Mouse (Mus musculus): Measurements from ENCODE around the gene Tbx1. TPM values are rescaled to one million over a fixed set of nuclear protein-coding genes. Genes with fewer than 3 reads are reported as not detected.
A peak's percentile ranks its signal among the peaks of the same experiment; 100 is the strongest.

Tbx1 gene
- polyA plus RNA-seq, 1 experiment from 2014 or later, result not detected

DNA sequence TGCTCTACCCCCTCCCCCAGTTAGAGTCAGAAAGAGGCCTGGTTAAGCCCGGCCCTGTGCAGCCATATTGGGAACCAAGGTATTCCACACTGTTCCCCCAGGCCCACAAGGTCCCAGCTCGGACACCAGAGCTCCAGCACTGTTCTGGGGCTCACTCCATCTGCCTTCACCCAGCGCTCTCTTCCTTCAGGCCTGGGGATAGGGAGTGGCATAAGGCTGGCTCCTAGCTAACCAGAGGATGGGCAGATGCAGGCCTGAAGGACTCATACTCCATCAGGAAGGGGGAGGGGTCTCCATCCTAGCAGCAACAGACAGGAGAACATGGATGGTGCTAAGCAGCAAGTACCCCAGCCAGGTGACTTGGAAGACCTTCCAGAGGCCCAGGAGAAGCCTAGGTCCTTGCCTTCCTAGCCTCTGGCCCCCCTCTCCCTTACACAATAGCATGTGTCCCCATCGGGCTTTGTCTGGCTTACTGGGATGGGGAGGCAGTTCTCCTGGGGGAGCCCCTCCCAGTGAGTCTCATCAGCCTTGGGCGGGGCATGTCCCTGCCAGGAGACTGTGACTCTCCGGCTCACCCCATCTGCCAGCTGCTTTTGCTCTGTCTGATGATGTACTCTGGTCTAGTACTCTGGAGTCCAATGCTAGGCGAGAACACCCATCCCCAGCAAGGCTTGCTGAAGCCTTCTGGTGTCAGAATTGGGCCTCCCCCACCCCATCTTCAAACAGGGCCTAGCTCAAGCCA, 37.9 kb upstream of the Tbx1 start:
- ATAC-seq (no peak), DNase-seq (no peak)
- 75% methylated on average over 7 of the region's 7 CpGs for WGBS (ENCODE audit: insufficient replicate concordance)

DNA sequence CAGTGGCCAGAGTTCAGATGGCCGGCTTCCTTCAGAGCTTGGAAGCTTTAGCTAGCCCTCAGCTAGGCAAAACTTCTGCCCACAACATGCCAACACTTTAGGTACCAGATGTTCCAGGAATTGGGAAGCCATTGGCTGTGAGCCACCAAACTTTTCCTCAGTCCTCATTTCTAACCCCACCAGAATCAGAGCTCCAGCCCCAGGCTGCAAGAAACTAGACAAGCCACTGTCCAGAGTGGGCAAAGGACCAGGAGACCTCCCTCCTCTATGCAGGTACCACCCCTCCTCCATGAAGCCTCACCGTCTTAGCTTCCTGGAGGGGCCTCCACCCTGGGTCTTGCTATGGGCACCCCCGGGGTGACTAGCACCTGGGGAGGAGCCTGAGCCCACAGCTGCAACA, 36.7 kb upstream of the Tbx1 start:
- Histone ChIP-seq H3K27ac (ENCODE audit: low read depth) (no peak overlapping the region), H3K36me3 (replicated peaks; ENCODE audit: insufficient read depth, low read length) (no peaks in the 10 kb centered on the region; the same call in 1 of the 2 replicates), H3K27me3 (ENCODE audit: insufficient read depth, low read length) (peaks cover 70% of the 10 kb centered on the region), H3K4me2 (ENCODE audit: low read depth, low read length) (0 out of 2 replicates have a peak overlapping the region, but pooled peaks have one; percentile 33), H3K4me1 (ENCODE audit: insufficient read depth) (peaks cover 14% of the 10 kb centered on the region), H3K9me3 (ENCODE audit: low read length) (no peaks in the 10 kb centered on the region), H3K9ac (replicated peaks) (no peak overlapping the region), H3K4me3 (ENCODE audit: low read depth, low read length) (no peak overlapping the region)
- DNase-seq (no peak), ATAC-seq (no peak)
- TF ChIP-seq EP300 (IDR thresholded peaks at IDR 0.05; ENCODE audit: low read depth), result no peak
- no peak for TF ChIP-seq CTCF (IDR thresholded peaks at IDR 0.05; ENCODE audit: low read depth)
- WGBS (ENCODE audit: insufficient replicate concordance), result 40% methylated on average over 3 of the region's 3 CpGs

More for the DNA sequence above, 37.9 kb upstream of the Tbx1 start:
- Histone ChIP-seq H3K27me3 (ENCODE audit: insufficient read depth, low read length) (peaks cover 58% of the 10 kb centered on the region), H3K27ac (ENCODE audit: low read depth) (no peak overlapping the region), H3K9me3 (ENCODE audit: low read length) (no peaks in the 10 kb centered on the region), H3K4me1 (ENCODE audit: insufficient read depth) (peaks cover 14% of the 10 kb centered on the region), H3K4me3 (ENCODE audit: low read depth, low read length) (peak overlapping the region; percentile 58), H3K4me2 (ENCODE audit: low read depth, low read length) (peak overlapping the region; percentile 84), H3K36me3 (replicated peaks; ENCODE audit: insufficient read depth, low read length) (no peaks in the 10 kb centered on the region; the same call in 1 of the 2 replicates), H3K9ac (replicated peaks) (0 out of 2 replicates have a peak overlapping the region, but pooled peaks have one; percentile 21)
- TF ChIP-seq EP300 (IDR thresholded peaks at IDR 0.05; ENCODE audit: low read depth), result no peak
- no peak for TF ChIP-seq CTCF (IDR thresholded peaks at IDR 0.05; ENCODE audit: low read depth)

DNA sequence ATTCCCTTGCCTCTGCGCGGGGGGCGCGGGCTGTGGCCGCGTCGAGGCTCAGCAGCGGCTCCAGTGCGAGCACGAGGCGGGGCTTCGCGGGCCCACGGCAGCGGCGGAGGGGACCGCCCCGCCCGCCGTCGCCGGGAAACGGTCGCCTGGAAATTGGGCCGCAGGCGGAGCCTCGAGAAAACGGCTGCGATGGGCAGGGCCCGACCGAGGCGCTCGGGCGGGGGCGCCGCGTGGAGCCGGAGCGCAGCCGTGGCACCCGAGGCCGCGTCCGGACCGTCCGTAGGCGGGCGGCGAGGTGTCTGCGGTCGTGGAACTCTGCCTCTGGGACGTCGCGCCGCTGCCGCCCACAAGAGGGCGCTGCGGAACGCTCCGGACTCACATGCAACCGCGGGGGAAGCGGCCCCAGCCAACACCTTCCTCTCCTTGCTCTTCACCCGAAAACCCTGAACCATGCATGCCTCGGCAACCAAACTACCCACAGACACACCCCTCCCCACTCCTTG, 36.0 kb upstream of the Tbx1 start, which contains the start of gene Gm49601:
Gene Gm49601, minus strand, starts transcription at position 52 of the 503 bp plus-strand sequence.
- ATAC-seq (peak; percentile 47), DNase-seq (peak; percentile 85)
- Histone ChIP-seq H3K4me3 (ENCODE audit: low read depth, low read length) (peak within 1 kb of the TSS; percentile 53), H3K9ac (replicated peaks) (peak within 1 kb of the TSS; percentile 35; the same call in 1 of the 2 replicates), H3K27me3 (ENCODE audit: insufficient read depth, low read length) (peaks cover 77% of the 10 kb centered on the region), H3K9me3 (ENCODE audit: low read length) (no peaks in the 10 kb centered on the region), H3K4me2 (ENCODE audit: low read depth, low read length) (peak within 1 kb of the TSS; percentile 77), H3K4me1 (ENCODE audit: insufficient read depth) (peaks cover 14% of the 10 kb centered on the region), H3K27ac (ENCODE audit: low read depth) (no peak within 1 kb of the TSS), H3K36me3 (replicated peaks; ENCODE audit: insufficient read depth, low read length) (no peaks in the 10 kb centered on the region; the same call in 1 of the 2 replicates)
- under 1% methylated on average over 54 of the region's 65 CpGs for WGBS (ENCODE audit: insufficient replicate concordance)
- TF ChIP-seq CTCF (IDR thresholded peaks at IDR 0.05; ENCODE audit: low read depth), result peak; percentile 86
- TF ChIP-seq EP300 (IDR thresholded peaks at IDR 0.05; ENCODE audit: low read depth), result no peak

GRCm38 (mm10) chr16:18625791-18626311, 35.4 kb upstream of the Tbx1 start:
- Histone ChIP-seq H3K4me2 (ENCODE audit: low read depth, low read length) (peak overlapping the region; percentile 77), H3K27ac (ENCODE audit: low read depth) (no peak overlapping the region), H3K9me3 (ENCODE audit: low read length) (no peaks in the 10 kb centered on the region), H3K9ac (replicated peaks) (peak overlapping the region; percentile 35; the same call in 1 of the 2 replicates), H3K4me3 (ENCODE audit: low read depth, low read length) (peak overlapping the region; percentile 53), H3K36me3 (replicated peaks; ENCODE audit: insufficient read depth, low read length) (no peaks in the 10 kb centered on the region; the same call in 1 of the 2 replicates), H3K4me1 (ENCODE audit: insufficient read depth) (peaks cover 14% of the 10 kb centered on the region), H3K27me3 (ENCODE audit: insufficient read depth, low read length) (peaks cover 83% of the 10 kb centered on the region)
- ATAC-seq, result peak; percentile 11; the same call in 1 of the 2 replicates
- DNase-seq, result no peak
- no peak for TF ChIP-seq EP300 (IDR thresholded peaks at IDR 0.05; ENCODE audit: low read depth)
- no peak for TF ChIP-seq CTCF (IDR thresholded peaks at IDR 0.05; ENCODE audit: low read depth)
- 12% methylated on average over 26 of the region's 26 CpGs for WGBS (ENCODE audit: insufficient replicate concordance)

DNA sequence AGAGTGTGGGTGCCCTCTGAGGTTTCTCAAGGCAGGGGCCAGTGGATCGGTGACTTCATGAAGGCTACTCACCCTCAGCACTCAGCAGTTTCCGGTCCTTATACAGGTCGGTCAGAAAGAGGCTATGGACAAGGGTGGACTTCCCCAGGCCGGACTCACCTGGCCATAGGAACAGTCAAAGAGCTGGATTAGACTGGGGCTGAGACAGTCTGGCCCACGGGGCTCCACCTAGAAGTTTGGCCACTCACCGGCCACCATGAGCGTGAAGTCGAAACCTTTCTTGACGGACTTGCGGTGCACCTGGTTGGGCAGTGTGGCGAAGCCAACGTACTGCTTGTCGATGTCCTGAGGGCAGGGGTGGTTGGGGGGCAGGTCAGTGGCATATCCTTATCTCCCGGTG, 34.6 kb upstream of the Tbx1 start:
- Histone ChIP-seq H3K27me3 (ENCODE audit: insufficient read depth, low read length) (peaks cover 87% of the 10 kb centered on the region), H3K9me3 (ENCODE audit: low read length) (no peaks in the 10 kb centered on the region), H3K4me2 (ENCODE audit: low read depth, low read length) (no peak overlapping the region), H3K4me1 (ENCODE audit: insufficient read depth) (peaks cover 14% of the 10 kb centered on the region), H3K4me3 (ENCODE audit: low read depth, low read length) (no peak overlapping the region), H3K9ac (replicated peaks) (no peak overlapping the region), H3K36me3 (replicated peaks; ENCODE audit: insufficient read depth, low read length) (no peaks in the 10 kb centered on the region; the same call in 1 of the 2 replicates), H3K27ac (ENCODE audit: low read depth) (no peak overlapping the region)
- ATAC-seq (no peak), DNase-seq (no peak)
- 39% methylated on average over 14 of the region's 14 CpGs for WGBS (ENCODE audit: insufficient replicate concordance)
- TF ChIP-seq CTCF (IDR thresholded peaks at IDR 0.05; ENCODE audit: low read depth), result no peak
- TF ChIP-seq EP300 (IDR thresholded peaks at IDR 0.05; ENCODE audit: low read depth), result no peak

DNA sequence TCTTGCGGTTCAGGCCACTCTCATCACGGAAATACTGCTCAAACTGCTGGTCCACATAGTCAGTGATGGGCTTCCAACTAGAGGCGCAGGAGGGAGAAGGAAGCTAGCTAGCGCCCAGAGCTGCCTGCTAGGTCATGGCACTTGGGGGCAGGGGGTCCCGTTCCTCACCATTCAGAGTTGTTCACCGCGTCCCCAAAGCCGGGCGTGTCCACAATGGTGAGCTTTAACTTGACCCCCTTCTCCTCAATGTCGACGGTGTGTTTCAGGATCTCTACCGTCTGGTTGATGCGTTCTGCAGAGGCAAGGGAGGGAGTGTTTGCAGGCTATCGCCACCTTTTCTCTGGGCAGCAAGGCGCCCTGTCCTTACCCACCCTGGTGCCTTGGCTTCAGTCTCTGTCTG, 34.2 kb upstream of the Tbx1 start:
- Histone ChIP-seq H3K4me1 (ENCODE audit: insufficient read depth) (peaks cover 14% of the 10 kb centered on the region), H3K9ac (replicated peaks) (no peak overlapping the region), H3K4me3 (ENCODE audit: low read depth, low read length) (no peak overlapping the region), H3K27me3 (ENCODE audit: insufficient read depth, low read length) (peaks cover 90% of the 10 kb centered on the region), H3K36me3 (replicated peaks; ENCODE audit: insufficient read depth, low read length) (no peaks in the 10 kb centered on the region; the same call in 1 of the 2 replicates), H3K4me2 (ENCODE audit: low read depth, low read length) (no peak overlapping the region), H3K9me3 (ENCODE audit: low read length) (no peaks in the 10 kb centered on the region), H3K27ac (ENCODE audit: low read depth) (no peak overlapping the region)
- ATAC-seq (no peak), DNase-seq (no peak)
- TF ChIP-seq CTCF (IDR thresholded peaks at IDR 0.05; ENCODE audit: low read depth), result no peak
- no peak for TF ChIP-seq EP300 (IDR thresholded peaks at IDR 0.05; ENCODE audit: low read depth)
- WGBS (ENCODE audit: insufficient replicate concordance), result 32% methylated on average over 15 of the region's 15 CpGs

Measured in liver, postnatal 0 days (tissue).